Mouse (Mus musculus): Measurements from ENCODE around the gene Gm8050.
"Not testable (repeated sequence)": the region's sequence is repeated elsewhere in the genome, so short reads cannot be mapped to it uniquely, and the experiment has no call there.

The Gm8050 gene

DNA sequence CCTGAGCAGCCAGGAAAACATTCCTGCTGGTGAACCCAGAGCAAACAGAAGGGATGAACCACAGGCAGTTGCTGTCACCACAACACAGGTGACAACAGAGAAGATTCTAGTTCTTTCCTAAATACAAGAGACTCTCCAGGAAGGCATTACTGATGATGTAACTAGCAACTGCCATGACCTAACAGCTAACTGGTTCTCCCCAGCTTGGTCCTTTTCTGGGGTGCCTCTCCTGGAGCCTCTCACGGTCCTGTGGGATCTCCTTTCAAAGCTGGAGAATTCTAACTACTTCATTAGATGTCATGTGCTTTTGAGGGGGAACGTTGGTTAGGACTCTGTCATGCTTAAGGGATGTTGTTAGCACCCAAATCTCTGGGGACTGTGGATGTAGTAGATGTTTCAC, at the start of gene Gm8050:
Gene Gm8050 (minus strand): TSS at position 101 of the 400 bp plus-strand sequence.
- not testable (repeated sequence) for DNase-seq (ENCODE audit: low spot score)

DNA sequence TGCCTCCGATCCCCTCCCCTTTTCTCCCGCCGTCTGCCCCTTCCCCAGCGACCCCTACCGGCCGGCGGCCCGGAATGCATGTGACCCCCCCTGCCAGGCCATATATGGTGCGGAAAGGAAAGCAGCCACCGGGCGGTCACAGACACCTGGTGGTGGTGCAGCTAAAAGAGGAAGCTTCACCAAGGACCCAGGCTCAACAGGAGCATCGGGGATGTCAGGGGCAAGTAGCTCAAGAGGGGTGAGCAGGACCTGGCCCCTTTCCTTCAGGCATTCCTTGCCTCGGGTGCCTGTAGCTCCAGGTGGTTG, 37.1 kb upstream of the Gm8050 start:
- DNase-seq (ENCODE audit: low spot score) = not testable (repeated sequence)

DNA sequence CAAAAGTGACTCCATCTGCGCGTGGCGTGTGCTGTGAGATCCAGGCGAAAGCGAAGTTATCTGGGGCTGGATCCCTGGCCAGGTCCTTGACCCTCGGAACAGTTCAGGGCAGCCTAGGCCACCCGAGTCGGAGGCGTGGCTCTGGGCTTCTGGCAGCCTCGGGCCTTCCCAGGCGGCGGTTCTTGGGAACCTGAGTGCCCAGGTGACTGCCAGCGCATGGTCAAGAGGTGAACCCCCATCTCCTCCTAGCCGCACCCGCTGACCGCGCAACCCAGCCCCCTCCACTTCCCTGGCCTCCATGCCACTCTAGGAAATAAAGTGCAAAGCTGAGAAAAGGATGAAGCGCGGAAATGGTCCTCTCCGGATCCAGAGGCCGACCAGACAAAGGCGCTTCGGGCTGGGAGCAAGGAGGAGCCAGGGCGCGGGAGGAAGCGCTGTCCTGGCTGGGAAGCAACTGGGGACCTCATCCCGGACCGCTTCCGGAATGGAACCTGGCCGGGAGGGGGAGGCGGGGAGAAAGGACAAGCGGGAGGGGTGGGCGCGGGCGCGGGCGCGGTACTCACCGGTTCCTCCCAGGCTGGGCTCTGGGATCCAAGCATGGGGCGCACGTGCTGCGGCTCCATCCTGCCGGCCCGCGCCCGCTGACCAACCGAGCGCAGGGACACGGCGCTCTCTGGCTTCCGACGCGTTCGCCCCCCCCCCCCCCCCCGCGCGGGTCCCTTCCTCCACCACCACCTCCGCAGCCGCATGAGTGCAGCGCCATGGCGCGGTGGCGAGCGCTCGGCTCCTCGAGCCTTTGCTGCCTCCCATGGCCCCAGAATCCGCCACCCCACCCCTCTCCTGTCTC, 36.6 kb upstream of the Gm8050 start:
- not testable (repeated sequence) for DNase-seq (ENCODE audit: low spot score)

DNA sequence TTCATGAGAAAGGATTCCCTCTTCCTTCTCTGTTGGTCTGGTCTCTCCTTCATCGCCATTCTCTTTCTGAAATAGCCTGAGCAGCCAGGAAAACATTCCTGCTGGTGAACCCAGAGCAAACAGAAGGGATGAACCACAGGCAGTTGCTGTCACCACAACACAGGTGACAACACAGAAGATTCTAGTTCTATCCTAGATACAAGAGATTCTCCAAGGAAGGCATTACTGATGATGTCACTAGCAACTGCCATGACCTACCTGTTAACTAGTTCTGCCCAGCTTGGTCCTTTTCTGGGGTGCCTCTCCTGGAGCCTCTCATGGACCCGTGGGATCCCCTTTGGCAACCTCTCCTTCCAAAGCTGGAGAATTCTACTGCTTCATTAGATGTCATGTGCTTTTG, 22.2 kb upstream of the Gm8050 start, which contains the start of gene Gm3636:
Gene Gm3636 (minus strand): TSS at position 101 of the 400 bp plus-strand sequence.
- not testable (repeated sequence) for DNase-seq (ENCODE audit: low spot score)

DNA sequence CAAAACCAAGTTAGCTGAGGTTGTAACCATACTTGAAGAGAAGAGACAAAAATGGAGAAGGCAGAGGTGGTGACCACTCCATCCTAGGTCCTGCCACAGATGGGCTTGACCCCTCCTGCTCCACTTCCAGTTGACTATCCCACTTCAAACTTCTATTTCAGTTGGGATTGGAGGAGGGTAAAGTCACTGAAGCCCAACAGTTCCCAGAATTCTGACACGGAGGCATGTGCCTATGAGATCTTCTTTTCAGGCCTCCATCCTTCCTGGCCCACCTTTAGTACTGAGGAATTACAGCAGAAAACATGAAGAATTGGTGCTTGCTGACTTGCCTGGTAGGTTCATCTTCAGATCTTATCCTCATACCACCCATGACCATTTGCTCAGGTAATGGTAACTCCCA, 36.0 kb downstream of the Gm8050 start, which contains the start of gene Gm10251:
Gene Gm10251 (minus strand): TSS at position 101 of the 400 bp plus-strand sequence.
- not testable (repeated sequence) for DNase-seq (ENCODE audit: low spot score)
